Mouse (Mus musculus): ENCODE results near the gene Nck2. TPM values are rescaled to one million over a fixed set of nuclear protein-coding genes. Genes with fewer than 3 reads are reported as not detected.
"Not testable (repeated sequence)": the region's sequence is repeated elsewhere in the genome, so short reads cannot be mapped to it uniquely, and the experiment has no call there.

Nck2 gene
- polyA plus RNA-seq, 1 experiment from 2014 or later = 41.7 TPM

- Histone ChIP-seq H3K9me3 (ENCODE audit: control insufficient read depth, low read length) (no peaks in the 10 kb centered on the region), H3K4me1 (ENCODE audit: control insufficient read depth, insufficient read depth, low read length) (no peaks in the 10 kb centered on the region), H3K27me3 (ENCODE audit: control insufficient read depth, insufficient read depth, low read length) (no peaks in the 10 kb centered on the region), H3K4me2 (ENCODE audit: low read depth) (no peak overlapping the region), H3K9ac (ENCODE audit: low read length) (no peak overlapping the region), H3K4me3 (ENCODE audit: low read depth, low read length) (no peak overlapping the region), H3K27ac (ENCODE audit: low read depth, low read length) (no peak overlapping the region), H3K36me3 (ENCODE audit: control insufficient read depth, insufficient read depth, low read length) (no peaks in the 10 kb centered on the region)
- ATAC-seq (ENCODE audit: insufficient read depth, low FRiP score, low TSS enrichment) (peak; percentile 68), DNase-seq (ENCODE audit: low spot score) (no peak)
- 61% methylated on average over 2 of the region's 2 CpGs for WGBS
Observed at GRCm38 (mm10) chr1:43522976-43523375, 78.6 kb downstream of the Nck2 start.

GRCm38 (mm10) chr1:43524332-43524731 lies 80.0 kb downstream of the Nck2 start:
- Histone ChIP-seq H3K4me1 (ENCODE audit: control insufficient read depth, insufficient read depth, low read length) (no peaks in the 10 kb centered on the region), H3K36me3 (ENCODE audit: control insufficient read depth, insufficient read depth, low read length) (no peaks in the 10 kb centered on the region), H3K27me3 (ENCODE audit: control insufficient read depth, insufficient read depth, low read length) (no peaks in the 10 kb centered on the region), H3K9me3 (ENCODE audit: control insufficient read depth, low read length) (no peaks in the 10 kb centered on the region), H3K4me2 (ENCODE audit: low read depth) (no peak overlapping the region), H3K27ac (ENCODE audit: low read depth, low read length) (no peak overlapping the region), H3K9ac (ENCODE audit: low read length) (no peak overlapping the region), H3K4me3 (ENCODE audit: low read depth, low read length) (no peak overlapping the region)
- DNase-seq (ENCODE audit: low spot score) (no peak), ATAC-seq (ENCODE audit: insufficient read depth, low FRiP score, low TSS enrichment) (no peak)
- WGBS = 74% methylated on average over 3 of the region's 3 CpGs

- 98% methylated on average over 2 of the region's 2 CpGs for WGBS
- Histone ChIP-seq H3K36me3 (ENCODE audit: control insufficient read depth, insufficient read depth, low read length) (no peaks in the 10 kb centered on the region), H3K27ac (ENCODE audit: low read depth, low read length) (no peak overlapping the region), H3K9ac (ENCODE audit: low read length) (no peak overlapping the region), H3K4me1 (ENCODE audit: control insufficient read depth, insufficient read depth, low read length) (no peaks in the 10 kb centered on the region), H3K9me3 (ENCODE audit: control insufficient read depth, low read length) (no peaks in the 10 kb centered on the region), H3K4me2 (ENCODE audit: low read depth) (no peak overlapping the region), H3K27me3 (ENCODE audit: control insufficient read depth, insufficient read depth, low read length) (no peaks in the 10 kb centered on the region), H3K4me3 (ENCODE audit: low read depth, low read length) (no peak overlapping the region)
- DNase-seq (ENCODE audit: low spot score) (no peak), ATAC-seq (ENCODE audit: insufficient read depth, low FRiP score, low TSS enrichment) (no peak)
Observed at GRCm38 (mm10) chr1:43528275-43528674, 83.9 kb downstream of the Nck2 start.

- DNase-seq (ENCODE audit: low spot score) = no peak
- 96% methylated on average over 1 of the region's 1 CpGs for WGBS
- Histone ChIP-seq H3K4me3 (ENCODE audit: low read depth, low read length) (no peak overlapping the region), H3K36me3 (ENCODE audit: control insufficient read depth, insufficient read depth, low read length) (no peaks in the 10 kb centered on the region), H3K9ac (ENCODE audit: low read length) (no peak overlapping the region), H3K27ac (ENCODE audit: low read depth, low read length) (no peak overlapping the region), H3K4me2 (ENCODE audit: low read depth) (no peak overlapping the region), H3K9me3 (ENCODE audit: control insufficient read depth, low read length) (no peaks in the 10 kb centered on the region), H3K27me3 (ENCODE audit: control insufficient read depth, insufficient read depth, low read length) (no peaks in the 10 kb centered on the region), H3K4me1 (ENCODE audit: control insufficient read depth, insufficient read depth, low read length) (no peaks in the 10 kb centered on the region)
- no peak for ATAC-seq (ENCODE audit: insufficient read depth, low FRiP score, low TSS enrichment)
Observed at GRCm38 (mm10) chr1:43529086-43529485, 84.7 kb downstream of the Nck2 start.

GRCm38 (mm10) chr1:43530295-43531020 lies 86.1 kb downstream of the Nck2 start:
- WGBS = 61% methylated on average over 7 of the region's 7 CpGs
- Histone ChIP-seq H3K36me3 (ENCODE audit: control insufficient read depth, insufficient read depth, low read length) (peaks cover 2% of the 10 kb centered on the region; the same call in 1 of the 2 replicates), H3K4me3 (ENCODE audit: low read depth, low read length) (no peak overlapping the region), H3K9me3 (ENCODE audit: control insufficient read depth, low read length) (no peaks in the 10 kb centered on the region), H3K9ac (ENCODE audit: low read length) (no peak overlapping the region), H3K27ac (ENCODE audit: low read depth, low read length) (no peak overlapping the region), H3K4me2 (ENCODE audit: low read depth) (no peak overlapping the region), H3K27me3 (ENCODE audit: control insufficient read depth, insufficient read depth, low read length) (no peaks in the 10 kb centered on the region), H3K4me1 (ENCODE audit: control insufficient read depth, insufficient read depth, low read length) (no peaks in the 10 kb centered on the region)
- DNase-seq (ENCODE audit: low spot score) (no peak), ATAC-seq (ENCODE audit: insufficient read depth, low FRiP score, low TSS enrichment) (no peak)

- Histone ChIP-seq H3K27me3 (ENCODE audit: control insufficient read depth, insufficient read depth, low read length) (no peaks in the 10 kb centered on the region), H3K9me3 (ENCODE audit: control insufficient read depth, low read length) (no peaks in the 10 kb centered on the region), H3K4me3 (ENCODE audit: low read depth, low read length) (no peak overlapping the region), H3K4me2 (ENCODE audit: low read depth) (no peak overlapping the region), H3K27ac (ENCODE audit: low read depth, low read length) (no peak overlapping the region), H3K9ac (ENCODE audit: low read length) (no peak overlapping the region), H3K36me3 (ENCODE audit: control insufficient read depth, insufficient read depth, low read length) (peaks cover 2% of the 10 kb centered on the region; the same call in 1 of the 2 replicates), H3K4me1 (ENCODE audit: control insufficient read depth, insufficient read depth, low read length) (no peaks in the 10 kb centered on the region)
- 85% methylated on average over 7 of the region's 7 CpGs for WGBS
- no peak for DNase-seq (ENCODE audit: low spot score)
- ATAC-seq (ENCODE audit: insufficient read depth, low FRiP score, low TSS enrichment) = no peak
Observed at GRCm38 (mm10) chr1:43531307-43531706, 86.9 kb downstream of the Nck2 start.

- no peak overlapping the region for H3K9ac ChIP-seq (ENCODE audit: low read length)
- H3K4me1 ChIP-seq (ENCODE audit: control insufficient read depth, insufficient read depth, low read length) = no peaks in the 10 kb centered on the region
- WGBS = 77% methylated on average over 4 of the region's 4 CpGs
- no peak overlapping the region for H3K27ac ChIP-seq (ENCODE audit: low read depth, low read length)
- ATAC-seq (ENCODE audit: insufficient read depth, low FRiP score, low TSS enrichment) (no peak), DNase-seq (ENCODE audit: low spot score) (no peak)
- H3K4me2 ChIP-seq (ENCODE audit: low read depth) = no peak overlapping the region
- no peak overlapping the region for H3K4me3 ChIP-seq (ENCODE audit: low read depth, low read length)
- no peaks in the 10 kb centered on the region for H3K9me3 ChIP-seq (ENCODE audit: control insufficient read depth, low read length)
- no peaks in the 10 kb centered on the region for H3K27me3 ChIP-seq (ENCODE audit: control insufficient read depth, insufficient read depth, low read length)
- peaks cover 2% of the 10 kb centered on the region; the same call in 1 of the 2 replicates for H3K36me3 ChIP-seq (ENCODE audit: control insufficient read depth, insufficient read depth, low read length)
Observed at GRCm38 (mm10) chr1:43532279-43532678, 87.9 kb downstream of the Nck2 start.

GRCm38 (mm10) chr1:43533497-43533896 lies 89.1 kb downstream of the Nck2 start:
- H3K9me3 ChIP-seq (ENCODE audit: control insufficient read depth, low read length); H3K4me2 ChIP-seq (ENCODE audit: low read depth); H3K27me3 ChIP-seq (ENCODE audit: control insufficient read depth, insufficient read depth, low read length); H3K4me1 ChIP-seq (ENCODE audit: control insufficient read depth, insufficient read depth, low read length); H3K9ac ChIP-seq (ENCODE audit: low read length); H3K4me3 ChIP-seq (ENCODE audit: low read depth, low read length); H3K27ac ChIP-seq (ENCODE audit: low read depth, low read length); H3K36me3 ChIP-seq (ENCODE audit: control insufficient read depth, insufficient read depth, low read length); DNase-seq (ENCODE audit: low spot score); ATAC-seq (ENCODE audit: insufficient read depth, low FRiP score, low TSS enrichment): not testable (repeated sequence)
- WGBS = 95% methylated on average over 11 of the region's 11 CpGs

GRCm38 (mm10) chr1:43534060-43534760 lies 89.8 kb downstream of the Nck2 start:
- ATAC-seq (ENCODE audit: insufficient read depth, low FRiP score, low TSS enrichment) (no peak), DNase-seq (ENCODE audit: low spot score) (no peak)
- H3K27me3 ChIP-seq (ENCODE audit: control insufficient read depth, insufficient read depth, low read length) = no peaks in the 10 kb centered on the region
- H3K9me3 ChIP-seq (ENCODE audit: control insufficient read depth, low read length) = no peaks in the 10 kb centered on the region
- no peak overlapping the region for H3K27ac ChIP-seq (ENCODE audit: low read depth, low read length)
- H3K9ac ChIP-seq (ENCODE audit: low read length) = no peak overlapping the region
- no peak overlapping the region for H3K4me3 ChIP-seq (ENCODE audit: low read depth, low read length)
- WGBS = 88% methylated on average over 5 of the region's 5 CpGs
- H3K36me3 ChIP-seq (ENCODE audit: control insufficient read depth, insufficient read depth, low read length) = peaks cover 2% of the 10 kb centered on the region; the same call in 1 of the 2 replicates
- no peak overlapping the region for H3K4me2 ChIP-seq (ENCODE audit: low read depth)
- H3K4me1 ChIP-seq (ENCODE audit: control insufficient read depth, insufficient read depth, low read length) = no peaks in the 10 kb centered on the region
